Mouse (Mus musculus) right cerebral cortex, postnatal 36 days (tissue): ENCODE measurements around the gene Smox.

ENCODE experiments used
- DNase-seq, 2 experiments: peaks; one replicate each; pipeline ENCODE4 v3.0.0; 2022; ENCODE audit warnings: low spot score in 2 of 2, mixed read lengths in 1 of 2

Gene Smox

GRCm38 (mm10) chr2:131510531-131510930 is 19.2 kb downstream of the Smox start:
- DNase-seq = no peak

GRCm38 (mm10) chr2:131513477-131513876 is 22.2 kb downstream of the Smox start:
- no peak for DNase-seq

- DNase-seq = peak in 1 of 2 experiments; percentile 41
Measured at GRCm38 (mm10) chr2:131514055-131514621, 22.8 kb downstream of the Smox start.

GRCm38 (mm10) chr2:131517550-131517949 is 26.3 kb downstream of the Smox start:
- no peak for DNase-seq

GRCm38 (mm10) chr2:131518790-131519189 is 27.5 kb downstream of the Smox start:
- DNase-seq = no peak

- no peak for DNase-seq
Measured at GRCm38 (mm10) chr2:131520743-131521142, 29.4 kb downstream of the Smox start.

- DNase-seq = no peak
Measured at GRCm38 (mm10) chr2:131527061-131527460, 35.8 kb downstream of the Smox start.

GRCm38 (mm10) chr2:131529898-131530622 is 38.8 kb downstream of the Smox start:
- DNase-seq = no peak

- no peak for DNase-seq
Measured at GRCm38 (mm10) chr2:131530623-131531008, 39.3 kb downstream of the Smox start.

GRCm38 (mm10) chr2:131531271-131531670 is 40.0 kb downstream of the Smox start:
- DNase-seq = no peak

GRCm38 (mm10) chr2:131535168-131535567 is 43.9 kb downstream of the Smox start:
- no peak for DNase-seq

- no peak for DNase-seq
Measured at GRCm38 (mm10) chr2:131538341-131538740, 47.0 kb downstream of the Smox start.

- DNase-seq = no peak
Measured at GRCm38 (mm10) chr2:131539780-131540179, 48.5 kb downstream of the Smox start.

- no peak for DNase-seq
Measured at GRCm38 (mm10) chr2:131541686-131542085, 50.4 kb downstream of the Smox start.

GRCm38 (mm10) chr2:131542531-131542930 is 51.2 kb downstream of the Smox start:
- DNase-seq = no peak

GRCm38 (mm10) chr2:131545386-131546307 is 54.4 kb downstream of the Smox start:
- DNase-seq = no peak

GRCm38 (mm10) chr2:131546308-131546700 is 55.0 kb downstream of the Smox start:
- DNase-seq = no peak

GRCm38 (mm10) chr2:131546745-131547408 is 55.6 kb downstream of the Smox start:
- DNase-seq = no peak

GRCm38 (mm10) chr2:131548330-131548729 is 57.0 kb downstream of the Smox start:
- DNase-seq = no peak

- DNase-seq = no peak
Measured at GRCm38 (mm10) chr2:131549090-131549489, 57.8 kb downstream of the Smox start.

- DNase-seq = no peak
Measured at GRCm38 (mm10) chr2:131550474-131550873, 59.2 kb downstream of the Smox start.

- DNase-seq = no peak
Measured at GRCm38 (mm10) chr2:131550906-131551305, 59.6 kb downstream of the Smox start.
